Mouse (Mus musculus) small intestine, adult 2 months (tissue): Measurements from ENCODE around the gene Ccl11.

Experiments
- CTCF ChIP-seq: fragments of 200-500 bp; IDR thresholded peaks from 2 replicates; pipeline ENCODE4 v1.5.1; 2012; ENCODE audit warnings: low read depth, mild to moderate bottlenecking, control low read depth, inconsistent platforms, low read length, moderate library complexity, mixed read lengths; ENCODE audit not compliant: insufficient replicate concordance, insufficient read length; ENCODE audit errors: extremely low read depth
- POLR2A ChIP-seq: fragments of 200-500 bp; IDR thresholded peaks from 2 replicates; pipeline ENCODE4 v1.6.1; 2012; ENCODE audit warnings: low read depth, mild to moderate bottlenecking, control low read depth, inconsistent platforms, low read length, moderate library complexity

DNA sequence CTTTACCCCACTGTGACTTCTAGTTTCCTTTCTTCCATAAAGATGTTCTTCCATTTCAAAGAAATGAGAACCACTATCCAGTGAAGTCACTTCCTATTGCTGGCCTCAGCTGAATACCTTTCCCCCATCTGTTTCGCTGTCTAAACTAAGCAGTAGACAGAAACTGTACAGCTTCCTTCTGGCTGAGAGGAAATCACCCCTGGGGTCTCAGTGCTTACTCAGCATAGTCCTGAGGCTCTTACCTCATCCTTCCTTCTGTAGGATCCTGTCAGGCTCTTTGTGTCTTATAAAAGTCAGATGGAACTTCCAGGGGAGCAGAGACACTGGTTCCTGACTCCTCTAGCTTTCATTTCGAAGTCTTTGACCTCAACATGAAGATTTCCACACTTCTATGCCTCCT is 43.9 kb downstream of the Ccl11 start, which contains the start of gene Ccl12:
- TF ChIP-seq CTCF (no peak), POLR2A (no peak)
